Mouse (Mus musculus): ENCODE measurements around the gene Men1.

Gene Men1

DNA sequence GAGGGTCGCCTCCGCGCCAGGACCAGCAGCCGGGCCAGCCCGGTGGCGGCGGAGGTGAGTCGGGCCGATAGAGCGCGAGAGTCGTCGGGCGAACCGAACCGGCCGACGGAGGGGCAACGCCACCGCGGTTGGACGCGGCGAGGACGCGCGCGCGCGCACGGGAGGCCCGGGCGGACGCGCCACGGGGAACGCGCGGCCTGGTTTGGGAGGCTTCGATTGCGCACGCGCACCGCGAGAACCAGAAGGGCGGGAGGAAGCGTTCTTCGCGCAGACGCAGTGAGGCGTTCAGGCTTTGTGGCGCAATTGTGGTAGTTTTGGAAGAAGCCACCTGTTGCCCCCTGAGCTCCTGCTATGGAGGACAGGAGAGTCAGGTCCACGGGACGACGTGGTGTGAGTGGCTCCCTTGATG, 29.5 kb downstream of the Men1 start:
- peak; percentile 88 for DNase-seq (ENCODE audit: inconsistent ontology term)

DNA sequence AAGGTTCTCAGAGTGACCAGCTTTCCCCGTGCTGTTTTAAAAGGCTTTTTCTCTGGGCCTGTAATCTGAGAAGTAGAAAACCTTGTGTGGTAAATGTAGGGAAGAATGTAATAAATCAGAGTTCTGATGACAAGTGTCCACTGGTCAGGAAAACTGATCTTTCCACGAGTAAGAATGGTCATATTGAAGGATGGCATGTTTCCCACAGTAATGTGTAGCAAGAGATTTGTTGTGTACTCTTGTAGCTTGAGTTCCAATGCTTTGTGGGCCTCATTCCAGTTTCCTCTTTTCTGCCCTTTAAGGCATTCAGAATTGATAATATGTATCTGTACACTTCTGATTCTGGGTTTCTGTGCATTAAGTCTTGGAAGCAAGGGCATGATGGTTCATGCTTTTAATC, 30.1 kb downstream of the Men1 start:
- DNase-seq (ENCODE audit: inconsistent ontology term), result no peak

DNA sequence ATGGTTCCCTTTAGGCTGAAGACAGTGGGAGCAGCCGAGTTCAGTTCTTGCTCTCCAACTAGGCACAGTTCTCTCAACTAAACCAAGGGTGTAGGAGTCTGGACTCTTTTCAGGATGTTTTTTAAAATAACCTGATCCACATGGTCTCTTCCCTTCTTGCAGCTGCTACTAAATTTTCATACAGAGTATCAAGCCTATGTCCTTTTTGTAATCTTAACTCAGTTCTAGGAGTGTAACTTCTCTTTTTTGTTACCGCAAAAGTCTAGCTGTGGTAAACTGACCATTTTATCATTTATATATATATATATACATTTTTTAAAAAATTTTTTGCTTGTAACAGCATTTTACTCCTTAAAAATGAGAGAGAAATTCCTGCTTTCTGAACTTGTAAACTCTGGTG, 35.4 kb downstream of the Men1 start:
- no peak for DNase-seq (ENCODE audit: inconsistent ontology term)

DNA sequence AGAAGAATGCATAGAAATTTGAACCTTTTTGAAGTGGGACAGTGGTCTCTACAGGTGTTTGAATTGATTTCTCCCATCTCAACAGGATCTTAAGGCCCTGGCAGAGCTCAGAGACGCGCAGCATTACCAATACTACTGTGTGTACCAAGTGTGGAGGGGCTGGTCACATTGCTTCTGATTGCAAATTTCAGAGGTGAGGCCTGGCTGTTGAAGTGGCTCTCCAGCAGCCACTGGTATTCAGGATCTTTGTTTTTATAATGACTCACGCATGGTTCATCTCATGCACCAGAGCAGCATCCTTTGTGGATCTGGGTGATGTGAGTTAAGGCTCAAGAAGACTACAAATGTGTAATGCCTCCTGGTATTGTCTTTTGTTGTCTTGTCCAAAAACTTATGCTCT, 37.7 kb downstream of the Men1 start:
- peak; percentile 29 for DNase-seq (ENCODE audit: inconsistent ontology term)

DNA sequence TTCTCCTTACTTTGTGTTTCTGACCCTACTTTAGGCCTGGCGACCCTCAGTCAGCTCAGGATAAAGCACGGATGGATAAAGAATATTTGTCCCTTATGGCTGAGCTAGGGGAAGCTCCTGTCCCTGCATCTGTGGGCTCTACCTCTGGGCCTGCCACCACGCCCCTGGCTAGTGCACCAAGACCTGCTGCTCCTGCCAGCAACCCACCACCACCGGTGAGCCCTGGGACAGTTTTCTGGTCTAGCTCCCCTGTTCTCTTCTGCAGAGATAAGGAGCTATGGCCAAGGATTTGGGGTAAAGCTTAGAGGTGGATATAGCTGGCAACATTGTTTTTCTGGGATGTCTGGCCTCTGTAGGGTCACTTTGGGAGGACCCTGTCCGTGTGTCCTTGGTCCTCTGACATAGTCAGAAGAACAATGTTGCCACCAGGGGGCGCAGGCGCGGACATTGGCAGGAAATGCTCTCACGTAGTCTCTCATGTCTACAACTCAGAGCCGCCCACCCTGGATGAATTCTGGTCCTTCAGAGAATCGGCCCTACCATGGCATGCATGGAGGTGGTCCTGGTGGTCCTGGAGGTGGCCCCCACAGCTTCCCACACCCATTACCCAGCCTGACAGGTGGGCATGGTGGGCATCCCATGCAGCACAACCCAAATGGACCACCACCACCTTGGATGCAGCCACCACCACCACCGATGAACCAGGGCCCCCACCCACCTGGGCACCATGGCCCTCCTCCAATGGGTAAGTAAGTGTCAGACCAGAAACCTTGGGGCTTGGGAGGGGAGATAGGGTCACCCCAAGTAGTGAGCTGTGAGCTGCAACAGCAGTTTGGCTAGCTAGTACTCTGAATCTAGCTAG, 39.0 kb downstream of the Men1 start:
- peak; percentile 82 for DNase-seq (ENCODE audit: inconsistent ontology term)

DNA sequence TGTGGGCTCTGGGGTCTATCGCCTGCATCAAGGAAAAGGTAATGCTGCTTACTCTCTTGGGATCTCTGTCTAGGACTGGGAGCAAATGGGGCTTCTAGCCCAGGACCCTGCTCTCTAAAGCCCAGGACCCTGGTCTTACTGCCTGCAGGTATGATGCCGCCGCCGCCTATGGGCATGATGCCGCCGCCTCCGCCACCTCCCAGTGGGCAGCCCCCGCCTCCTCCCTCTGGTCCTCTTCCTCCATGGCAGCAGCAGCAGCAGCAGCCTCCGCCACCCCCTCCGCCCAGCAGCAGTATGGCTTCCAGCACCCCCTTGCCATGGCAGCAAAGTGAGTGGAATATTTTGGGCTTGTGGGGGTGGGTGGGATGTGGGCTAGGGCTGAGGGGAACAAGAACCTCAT, 39.8 kb downstream of the Men1 start:
- DNase-seq (ENCODE audit: inconsistent ontology term), result no peak

DNA sequence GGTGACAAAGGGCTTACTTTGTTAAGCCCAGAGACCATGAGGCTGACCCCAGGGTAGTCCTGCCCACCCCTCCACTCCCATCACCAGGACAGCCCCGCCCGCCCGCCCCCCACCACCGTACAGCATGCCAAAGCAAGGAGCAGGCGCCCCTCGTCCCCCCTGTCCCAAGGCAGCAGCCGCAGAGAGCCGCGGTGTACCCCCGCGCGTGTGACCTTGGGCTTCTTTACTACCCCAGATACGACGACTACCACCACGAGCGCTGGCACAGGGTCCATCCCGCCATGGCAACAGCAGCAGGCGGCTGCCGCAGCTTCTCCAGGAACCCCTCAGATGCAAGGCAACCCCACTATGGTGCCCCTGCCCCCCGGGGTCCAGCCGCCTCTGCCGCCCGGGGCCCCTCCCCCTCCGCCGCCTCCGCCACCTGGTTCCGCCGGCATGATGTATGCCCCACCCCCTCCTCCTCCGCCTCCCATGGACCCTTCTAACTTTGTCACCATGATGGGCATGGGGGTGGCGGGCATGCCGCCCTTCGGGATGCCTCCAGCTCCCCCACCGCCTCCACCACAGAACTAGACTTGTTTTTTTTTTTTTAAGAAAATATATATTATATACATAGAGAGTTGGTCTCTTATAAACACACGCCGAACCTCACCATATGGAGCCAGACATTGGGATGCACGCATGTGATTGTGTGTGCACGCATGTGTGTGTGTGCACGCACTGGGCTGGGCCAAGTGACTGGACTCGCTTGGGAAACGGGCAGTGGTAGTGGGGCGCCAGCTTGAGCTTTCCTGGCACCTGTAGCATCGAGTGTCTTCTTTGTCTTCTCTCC, 40.9 kb downstream of the Men1 start:
- DNase-seq (ENCODE audit: inconsistent ontology term), result no peak

DNA sequence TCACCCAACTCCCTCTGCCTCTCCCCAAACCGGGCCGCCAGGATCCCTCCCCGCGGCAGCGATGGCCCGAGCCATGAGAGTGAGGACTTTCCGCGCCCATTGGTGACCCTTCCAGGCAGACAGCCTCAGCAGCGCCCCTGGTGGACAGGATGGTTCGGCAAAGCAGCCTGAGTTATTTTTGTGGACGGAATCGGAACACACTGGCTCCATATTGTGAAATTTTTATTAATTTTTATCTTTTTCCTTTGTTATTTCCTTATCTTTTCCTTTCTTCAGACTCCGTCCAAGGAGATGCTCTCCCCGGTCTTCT, 41.4 kb downstream of the Men1 start:
- DNase-seq (ENCODE audit: inconsistent ontology term), result no peak

DNA sequence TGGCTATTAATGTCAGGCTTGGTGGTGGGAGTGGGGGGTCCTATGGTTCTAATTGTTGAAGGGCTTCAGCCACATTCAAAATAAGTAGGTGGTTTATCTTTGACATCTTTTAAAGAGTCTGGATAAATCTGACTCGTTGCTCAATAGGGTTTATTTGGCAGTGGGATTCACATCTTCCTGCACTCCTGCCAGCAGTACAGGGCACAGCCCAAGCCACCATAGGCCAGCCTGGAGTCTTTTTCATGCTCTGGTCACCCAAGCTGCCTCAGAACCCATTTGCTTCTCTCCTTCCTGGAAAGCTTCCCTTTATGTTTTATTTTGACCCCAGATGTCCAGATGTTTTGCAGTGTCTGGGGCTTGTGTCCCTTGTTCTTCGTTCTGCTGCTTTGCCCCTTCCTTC, 41.9 kb downstream of the Men1 start:
- no peak for DNase-seq (ENCODE audit: inconsistent ontology term)

DNA sequence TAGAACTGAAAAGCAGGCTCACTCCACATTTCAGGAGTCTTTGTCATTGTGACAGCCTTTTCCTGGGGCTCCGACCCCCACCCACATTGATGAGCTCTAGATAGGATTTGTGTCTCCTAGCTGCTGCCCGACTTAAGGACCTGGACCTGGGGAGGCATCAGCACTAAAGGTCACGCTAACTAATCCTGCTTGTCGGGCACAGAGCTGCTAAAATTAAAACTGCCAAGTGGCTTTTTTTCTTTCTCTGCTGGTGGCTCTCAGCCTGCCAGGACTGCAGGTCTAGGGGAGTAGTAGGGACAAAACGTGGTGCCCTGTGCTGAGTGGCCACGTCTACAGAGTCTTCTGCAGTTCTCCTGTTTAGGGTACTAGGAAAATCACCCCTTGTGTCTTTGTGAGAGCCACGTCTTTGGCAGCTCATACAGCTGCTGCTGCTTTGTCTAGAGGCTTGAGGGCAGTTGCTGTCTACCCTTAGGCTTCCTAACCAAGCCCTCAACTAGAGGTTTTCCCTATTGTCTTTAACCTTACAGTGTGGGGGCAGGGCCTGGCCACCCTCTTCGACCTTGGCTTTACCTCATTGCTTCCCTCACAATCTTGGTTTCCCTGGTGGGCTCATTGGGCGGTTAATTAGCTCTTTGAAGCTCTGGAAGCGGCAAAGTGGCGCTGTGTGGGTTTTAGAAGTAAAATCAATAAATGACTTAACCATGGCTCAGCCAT, 42.7 kb downstream of the Men1 start:
- no peak for DNase-seq (ENCODE audit: inconsistent ontology term)

DNA sequence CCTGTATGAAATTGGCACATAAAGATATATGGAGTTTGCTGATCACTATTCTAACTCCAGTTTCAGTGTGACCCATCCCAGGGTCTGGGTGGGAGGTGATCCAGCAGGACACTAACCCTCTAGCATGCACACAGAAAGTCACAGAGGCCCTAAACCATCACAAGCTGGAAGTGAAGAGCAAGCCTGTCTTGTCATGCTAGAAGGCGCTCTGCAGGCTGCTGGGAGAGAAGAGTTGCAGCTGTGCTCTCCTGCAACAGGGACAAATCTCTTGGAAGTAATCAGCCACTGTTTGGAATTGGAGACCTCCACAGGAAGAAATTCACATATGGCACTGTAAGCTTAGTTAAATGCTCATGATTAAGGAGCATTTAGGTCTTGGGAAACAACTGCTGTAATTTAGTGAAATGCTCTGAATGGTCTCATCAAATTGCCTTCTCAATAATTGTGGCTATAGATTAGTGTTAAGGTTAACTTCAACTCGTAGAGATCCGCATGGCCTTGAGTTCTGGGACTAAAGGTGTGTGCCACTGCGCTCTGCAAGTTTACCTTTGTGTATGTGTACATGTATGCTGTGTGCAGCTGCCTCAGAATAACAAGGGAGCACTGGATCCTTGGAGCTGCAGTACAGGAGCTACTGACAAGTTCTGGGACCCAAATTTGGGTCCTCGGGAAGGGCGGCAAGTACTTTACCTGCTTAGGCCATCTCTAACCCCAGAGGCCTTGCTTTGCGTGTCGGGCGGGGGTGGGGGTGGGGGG, 45.8 kb downstream of the Men1 start:
- DNase-seq (ENCODE audit: inconsistent ontology term), result no peak

DNA sequence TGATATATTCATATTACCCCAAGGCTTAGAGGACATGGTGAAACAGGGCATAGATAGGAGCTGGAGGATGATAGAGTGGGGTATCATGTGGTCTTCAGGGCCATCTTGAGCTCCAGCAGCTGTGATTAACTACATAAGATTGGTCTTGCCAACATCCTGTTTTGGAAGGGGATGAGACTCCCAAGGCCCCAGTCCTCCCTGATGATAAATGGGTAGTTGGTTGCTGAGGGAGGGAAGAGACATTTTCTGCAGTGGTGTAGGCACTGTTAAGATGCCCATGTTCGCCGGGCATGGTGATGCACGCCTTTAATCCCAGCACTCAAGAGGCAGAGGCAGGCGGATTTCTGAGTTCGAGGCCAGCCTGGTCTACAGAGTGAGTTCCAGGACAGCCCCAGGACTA, 46.5 kb downstream of the Men1 start:
- no peak for DNase-seq (ENCODE audit: inconsistent ontology term)

DNA sequence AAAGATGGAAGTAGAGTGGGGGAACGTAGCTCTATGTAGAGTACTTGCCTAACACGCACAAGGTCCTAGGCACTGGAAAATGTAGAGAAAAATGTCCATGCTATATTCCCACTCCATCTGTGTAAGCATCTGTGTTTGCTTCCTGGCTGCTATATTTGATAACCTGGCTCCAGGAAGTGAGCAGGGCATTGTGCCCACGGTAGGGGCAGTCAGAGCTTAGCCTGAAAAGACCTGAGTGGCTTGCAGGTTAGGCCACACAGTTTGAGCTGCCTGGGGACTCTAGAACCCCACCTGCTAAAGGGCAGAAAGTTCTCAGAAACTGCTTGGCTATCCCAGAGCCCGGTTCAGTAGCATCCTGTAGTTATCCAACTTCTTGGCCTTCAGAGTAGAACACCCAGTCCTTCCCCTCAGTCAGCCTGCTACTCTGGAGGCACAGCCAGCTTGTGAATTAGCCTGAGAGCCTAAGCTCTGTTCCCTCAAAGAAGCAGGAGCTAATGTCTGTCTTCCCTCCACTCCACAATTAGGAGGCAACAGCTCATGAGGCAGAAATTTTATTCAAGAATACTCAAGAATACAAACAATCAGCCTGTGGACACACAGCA, 47.6 kb downstream of the Men1 start:
- DNase-seq (ENCODE audit: inconsistent ontology term), result no peak

DNA sequence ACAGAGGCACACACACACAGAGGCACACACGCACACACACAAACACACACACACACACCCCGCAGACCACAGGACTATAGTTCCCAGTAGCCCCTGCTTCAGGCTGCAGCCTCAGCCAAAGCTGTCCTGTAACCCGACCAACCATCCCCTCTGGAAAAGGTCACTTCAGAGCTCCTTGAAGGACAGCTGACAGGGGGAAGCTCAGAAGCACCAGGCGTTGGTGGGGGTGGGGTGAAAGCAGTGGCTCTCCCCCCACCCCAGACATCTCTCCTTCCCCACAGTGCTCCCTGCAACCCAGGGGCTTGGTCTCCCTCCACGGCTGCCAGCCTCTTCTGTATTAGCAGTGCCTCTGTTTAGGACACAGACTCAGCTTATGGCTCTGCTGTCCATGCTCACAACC, 48.7 kb downstream of the Men1 start:
- no peak for DNase-seq (ENCODE audit: inconsistent ontology term)

DNA sequence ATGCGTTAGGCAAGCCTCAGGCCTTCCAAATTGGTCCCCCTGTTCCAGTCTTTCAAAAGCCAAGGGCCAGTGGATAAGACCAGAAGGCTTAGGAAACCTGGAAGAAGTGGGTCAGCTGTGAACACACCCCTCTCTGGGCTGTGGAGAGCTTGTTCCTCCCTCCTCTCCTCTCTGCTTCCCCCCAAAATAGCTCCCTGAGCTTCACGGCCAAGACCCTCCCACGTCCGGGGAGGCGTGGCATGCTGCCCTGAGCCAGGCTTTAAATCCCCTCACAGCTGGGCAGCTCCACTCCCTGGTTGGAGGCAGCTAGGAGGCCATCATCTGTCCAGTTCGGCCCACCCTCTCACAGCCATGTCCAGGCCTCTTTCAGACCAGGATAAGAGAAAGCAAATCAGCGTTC, 49.3 kb downstream of the Men1 start, which contains the start of gene Pygm:
Gene Pygm (plus strand): TSS at position 272 of the 400 bp plus-strand sequence.
- DNase-seq (ENCODE audit: inconsistent ontology term), result peak; percentile 36

DNA sequence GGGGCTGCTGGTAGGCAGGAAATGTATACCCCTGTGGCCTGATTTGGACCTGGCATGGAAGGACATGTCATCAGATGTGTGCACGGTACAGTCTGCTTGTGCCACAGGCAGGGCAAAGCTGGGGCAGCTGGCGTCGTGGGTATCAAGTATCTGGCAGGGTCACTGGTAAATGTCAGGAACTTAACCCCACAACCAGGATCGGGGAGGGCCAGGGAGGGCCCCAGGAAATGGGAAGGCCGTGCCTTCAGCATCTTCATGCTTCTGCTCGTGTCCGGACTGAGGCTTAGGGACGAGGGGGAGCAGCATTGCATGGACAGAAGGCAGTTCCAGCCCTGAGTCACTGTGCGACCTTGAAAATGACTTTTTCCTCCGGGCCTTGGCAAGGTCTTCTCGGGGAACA, 50.2 kb downstream of the Men1 start:
- DNase-seq (ENCODE audit: inconsistent ontology term), result no peak

DNA sequence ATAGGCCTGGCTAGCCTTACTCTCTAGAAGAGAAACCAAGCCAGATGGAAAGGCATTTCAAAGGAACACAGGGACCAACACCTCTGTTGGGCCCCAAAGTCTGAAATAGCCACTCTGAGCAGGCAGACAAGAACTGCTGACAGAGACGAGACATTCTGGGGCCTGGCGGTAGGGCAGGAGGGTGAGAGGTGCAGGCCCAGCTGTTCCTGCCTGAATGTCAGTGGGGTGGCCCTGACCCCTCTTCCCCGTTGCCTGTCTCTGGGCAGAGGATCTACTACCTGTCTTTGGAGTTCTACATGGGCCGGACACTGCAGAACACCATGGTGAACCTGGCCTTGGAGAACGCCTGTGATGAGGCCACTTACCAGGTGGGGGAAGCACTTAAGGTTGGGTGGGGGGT, 50.6 kb downstream of the Men1 start:
- no peak for DNase-seq (ENCODE audit: inconsistent ontology term)

DNA sequence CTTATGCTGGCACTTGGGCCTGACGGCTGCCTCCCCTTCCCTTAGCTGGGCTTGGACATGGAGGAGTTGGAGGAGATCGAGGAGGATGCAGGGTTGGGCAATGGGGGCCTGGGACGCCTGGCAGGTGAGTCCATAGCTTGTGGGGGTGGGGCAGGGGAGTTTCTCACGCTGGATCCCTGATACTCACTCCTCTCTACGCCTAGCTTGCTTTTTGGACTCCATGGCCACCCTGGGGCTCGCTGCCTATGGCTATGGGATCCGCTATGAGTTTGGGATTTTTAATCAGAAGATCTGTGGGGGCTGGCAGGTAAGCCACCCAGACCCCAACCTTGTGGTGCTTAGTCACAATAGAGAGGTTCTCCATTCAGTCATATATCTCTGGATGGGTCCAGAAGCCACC, 51.0 kb downstream of the Men1 start:
- DNase-seq (ENCODE audit: inconsistent ontology term), result no peak

DNA sequence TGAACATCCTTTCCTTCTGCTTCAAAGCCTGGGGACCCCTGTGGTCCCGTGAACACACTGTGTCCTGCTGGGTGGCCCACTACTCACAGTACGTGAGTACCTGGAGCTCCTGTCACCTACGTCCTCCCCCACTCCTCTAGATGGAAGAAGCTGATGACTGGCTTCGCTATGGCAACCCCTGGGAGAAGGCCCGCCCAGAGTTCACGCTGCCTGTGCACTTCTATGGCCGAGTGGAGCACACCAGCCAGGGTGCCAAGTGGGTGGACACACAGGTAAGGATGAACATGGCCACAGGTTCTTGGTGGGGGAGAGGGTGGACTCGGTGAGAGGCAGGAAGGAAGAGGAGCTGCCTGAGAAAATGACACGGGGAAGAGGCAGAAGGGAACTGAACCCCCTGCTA, 51.5 kb downstream of the Men1 start:
- DNase-seq (ENCODE audit: inconsistent ontology term), result no peak

DNA sequence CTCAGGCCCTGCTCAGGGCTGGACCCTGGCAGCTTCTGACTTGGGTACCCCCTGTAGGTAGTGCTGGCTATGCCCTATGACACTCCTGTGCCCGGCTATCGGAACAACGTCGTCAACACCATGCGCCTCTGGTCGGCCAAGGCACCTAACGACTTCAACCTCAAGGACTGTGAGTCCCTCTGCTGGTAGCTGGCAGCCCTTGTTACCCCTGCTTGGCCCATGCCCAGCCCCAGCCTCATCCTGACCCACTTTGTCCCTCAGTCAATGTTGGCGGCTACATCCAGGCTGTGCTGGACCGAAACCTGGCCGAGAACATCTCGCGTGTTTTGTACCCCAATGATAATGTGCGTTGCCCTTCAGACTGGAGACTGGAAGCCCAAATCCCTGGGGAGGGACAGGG, 53.2 kb downstream of the Men1 start:
- peak; percentile 68 for DNase-seq (ENCODE audit: inconsistent ontology term)

DNA sequence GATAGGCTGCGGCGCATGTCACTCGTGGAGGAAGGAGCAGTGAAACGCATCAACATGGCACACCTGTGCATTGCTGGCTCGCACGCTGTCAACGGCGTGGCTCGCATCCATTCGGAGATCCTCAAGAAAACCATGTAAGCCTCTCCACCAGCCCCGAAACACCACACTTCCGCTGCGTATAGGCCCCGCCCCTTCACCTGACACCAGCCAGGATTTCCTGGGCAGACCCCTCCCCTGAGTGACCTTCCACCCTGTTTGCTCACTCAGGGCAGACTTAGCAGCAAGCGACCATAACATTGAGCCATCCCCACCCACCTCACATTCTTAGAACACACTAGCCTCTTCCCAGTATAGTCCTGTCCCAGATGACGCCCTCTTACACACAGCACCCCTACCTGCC, 55.0 kb downstream of the Men1 start:
- no peak for DNase-seq (ENCODE audit: inconsistent ontology term)

Data from Muller cell, postnatal 12 days (primary cell).